ENCODE assay signal across 15 mouse cellular contexts in genomic region chr13:101274470-101275141, GRCm38 (mm10).
DNase-seq lines count a peak whose midpoint lies in the region; ATAC-seq and TF ChIP-seq lines count a peak whose summit lies in the region.
"Had no signal": no experiment of that assay in that cellular context is flagged by ENCODE, and none has a peak within 500 bp of the region (broad histone marks: within the 10 kb centered on the region; RNA-seq: fewer than 3 reads in every experiment).

No protein-coding gene starts in this region.

- H3K4me2 ChIP-seq in liver, embryonic 11.5 days, result no peak overlapping the region
- H3K4me2 ChIP-seq: embryonic facial prominence, embryonic 15.5 days; forebrain, embryonic 12.5 days; neural tube, embryonic 15.5 days had no signal

- no peaks in the 10 kb centered on the region for H3K79me2 ChIP-seq in liver, adult 2 months (ENCODE audit: control insufficient read depth, insufficient read depth, low read length)

- H3K4me3 ChIP-seq in liver, adult 2 months (ENCODE audit: insufficient read depth, low read depth, low read length), result no peak overlapping the region
- no peak overlapping the region for H3K4me3 ChIP-seq in liver, embryonic 11.5 days (ENCODE audit: low read depth, low read length)
- H3K4me3 ChIP-seq: embryonic facial prominence, embryonic 15.5 days; forebrain, embryonic 12.5 days; neural tube, embryonic 15.5 days had no signal

- no peaks in the 10 kb centered on the region for H3K36me3 ChIP-seq in liver, adult 2 months (ENCODE audit: control insufficient read depth, insufficient read depth, low read length)
- no peaks in the 10 kb centered on the region for H3K36me3 ChIP-seq in liver, embryonic 11.5 days (ENCODE audit: control insufficient read depth, insufficient read depth, low read length)
- H3K36me3 ChIP-seq: embryonic facial prominence, embryonic 15.5 days; forebrain, embryonic 12.5 days; neural tube, embryonic 15.5 days had no signal

- TF ChIP-seq CTCF in liver, adult 2 months (IDR thresholded peaks at IDR 0.05; ENCODE audit: low read depth, low read length), result no peak

- ATAC-seq in liver, embryonic 11.5 days (replicated peaks; ENCODE audit: low FRiP score), result no peak

- no peaks in the 10 kb centered on the region for H3K9me3 ChIP-seq in liver, embryonic 11.5 days (ENCODE audit: control insufficient read depth, low read length)
- H3K9me3 ChIP-seq: embryonic facial prominence, embryonic 15.5 days; neural tube, embryonic 15.5 days had no signal

- H3K4me1 ChIP-seq in liver, adult 2 months (ENCODE audit: control insufficient read depth, insufficient read depth, low read length), result peaks cover 5% of the 10 kb centered on the region; the same call in 1 of the 2 replicates
- no peaks in the 10 kb centered on the region for H3K4me1 ChIP-seq in liver, embryonic 11.5 days (replicated peaks; ENCODE audit: control insufficient read depth, insufficient read depth, low read length)
- H3K4me1 ChIP-seq: forebrain, embryonic 12.5 days; neural tube, embryonic 15.5 days had no signal

- WGBS in liver, adult 2 months, result 19% methylated on average over 7 of the region's 7 CpGs
- 61% methylated on average over 7 of the region's 7 CpGs for WGBS in liver, embryonic 11.5 days

- peak overlapping the region; percentile 7; the same call in 1 of the 2 replicates for H3K27ac ChIP-seq in liver, adult 2 months (replicated peaks; ENCODE audit: insufficient read depth, low read depth, low read length)
- H3K27ac ChIP-seq in liver, embryonic 11.5 days (ENCODE audit: low read depth, low read length), result no peak overlapping the region
- H3K27ac ChIP-seq: embryonic facial prominence, embryonic 15.5 days; forebrain, embryonic 12.5 days; liver, embryonic 14.5 days; neural tube, embryonic 15.5 days had no signal

- H3K27me3 ChIP-seq in liver, adult 2 months (ENCODE audit: control insufficient read depth, insufficient read depth, low read length), result no peaks in the 10 kb centered on the region
- no peaks in the 10 kb centered on the region for H3K27me3 ChIP-seq in liver, embryonic 11.5 days (replicated peaks; ENCODE audit: control insufficient read depth, insufficient read depth, low read length)
- H3K27me3 ChIP-seq: embryonic facial prominence, embryonic 15.5 days; forebrain, embryonic 12.5 days; neural tube, embryonic 15.5 days had no signal

- H3K9ac ChIP-seq in liver, adult 2 months (ENCODE audit: low read depth, low read length), result 0 out of 2 replicates have a peak overlapping the region, but pooled peaks have one; percentile 32
- H3K9ac ChIP-seq in liver, embryonic 11.5 days (ENCODE audit: low read depth, low read length), result no peak overlapping the region
- H3K9ac ChIP-seq: embryonic facial prominence, embryonic 15.5 days; forebrain, embryonic 12.5 days; liver, embryonic 14.5 days; neural tube, embryonic 15.5 days had no signal

- TF ChIP-seq POLR2A in liver, adult 2 months (IDR thresholded peaks at IDR 0.05; ENCODE audit: extremely low read depth, insufficient read depth, low read length), result no peak

- DNase-seq in liver, adult 2 months (ENCODE audit: extremely low read depth, low read depth, low spot score), result peak; percentile 94
- no peak for DNase-seq in liver, embryonic 11.5 days (ENCODE audit: low spot score)
- peak; percentile 83 to 91 for DNase-seq in kidney, adult 8-10 months
- DNase-seq in kidney, postnatal 36 days, result peak; percentile 78 to 90
- peak; percentile 53 to 62 for DNase-seq in urinary bladder, postnatal 36 days (ENCODE audit: low spot score in 2 of 2)
- no peak for DNase-seq in gastrocnemius, adult 8-10 months (ENCODE audit: low spot score in 2 of 2)
- no peak for DNase-seq in B cell, adult 2 months
- DNase-seq: cerebellum, adult 8-10 months; left cerebral cortex, postnatal 4 days; lung, postnatal 14 days; retina, postnatal 1 day had no signal

Comparison
In these comparisons a context has a peak if more than half of its experiments do, and no peak if none do; other contexts are left out.
1. DNase-seq: peak in liver, adult 2 months (single experiment), kidney, adult 8-10 months (2 of 2), kidney, postnatal 36 days (2 of 2) and urinary bladder, postnatal 36 days (2 of 2); none in liver, embryonic 11.5 days (single experiment), gastrocnemius, adult 8-10 months (0 of 2) and B cell, adult 2 months (0 of 2).